Mouse (Mus musculus) kidney, adult 2 months (tissue): ENCODE measurements around the gene Mapkbp1.

Experiments used
- CTCF ChIP-seq: fragments of 200-500 bp; conservative IDR thresholded peaks from 2 replicates; pipeline ENCODE4 v1.5.1; 2011; ENCODE audit warnings: low read depth, mild to moderate bottlenecking, control low read depth, low read length, moderate library complexity, mixed read lengths; ENCODE audit not compliant: insufficient read depth, insufficient read length
- POLR2A ChIP-seq: fragments of 200-500 bp; IDR thresholded peaks from one replicate; pipeline ENCODE4 v1.6.1; 2011; ENCODE audit warnings: low read depth, low read length, control low read depth

- no peak for TF ChIP-seq CTCF
- TF ChIP-seq POLR2A = no peak
These were observed 57.9 kb downstream of the Mapkbp1 start for GRCm38 (mm10) chr2:120030380-120030779.
